Mouse (Mus musculus) lung, postnatal 36 days (tissue): ENCODE data around the gene Kng2.
"Not testable (repeated sequence)": the region's sequence is repeated elsewhere in the genome, so short reads cannot be mapped to it uniquely, and the experiment has no call there.

Experiments used
- DNase-seq: peaks from one replicate; pipeline ENCODE4 v3.0.0; 2022; ENCODE audit warnings: mixed read lengths

The Kng2 gene

GRCm38 (mm10) chr16:23028966-23029600 is at the start of gene Kng2:
TSS of gene Kng2 (minus strand) at chr16:23029482.
- peak; percentile 64 for DNase-seq

DNA sequence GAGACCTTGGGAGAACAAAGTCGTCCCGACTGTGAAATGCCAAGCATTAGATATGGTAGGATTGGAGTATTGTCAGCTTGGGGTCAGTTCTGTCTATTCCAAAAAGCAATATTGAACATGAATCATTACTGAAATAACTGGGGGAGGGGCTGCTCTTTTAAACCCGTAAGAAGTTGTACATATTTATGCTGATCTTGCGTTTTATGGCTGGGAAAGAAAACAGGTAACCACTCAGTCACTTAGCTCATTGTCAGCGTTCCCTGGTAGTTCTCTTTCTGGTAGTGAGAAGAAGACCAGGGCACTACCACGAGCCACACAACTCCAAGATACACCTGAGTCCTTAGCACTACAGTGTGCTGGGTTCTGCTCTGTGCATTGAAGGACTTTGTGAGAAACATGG is 48.2 kb upstream of the Kng2 start:
- DNase-seq = not testable (repeated sequence)

GRCm38 (mm10) chr16:23060781-23061325 is 31.6 kb upstream of the Kng2 start:
- DNase-seq = not testable (repeated sequence)

- not testable (repeated sequence) for DNase-seq
These were observed 30.3 kb upstream of the Kng2 start for GRCm38 (mm10) chr16:23059630-23060029.

- DNase-seq = not testable (repeated sequence)
These were observed 28.6 kb upstream of the Kng2 start, which contains the start of gene Kng1 for GRCm38 (mm10) chr16:23057668-23058447. TSS of gene Kng1 (plus strand) at chr16:23057865.

GRCm38 (mm10) chr16:23046319-23046718 is 17.0 kb upstream of the Kng2 start:
- DNase-seq = peak; percentile 41

- no peak for DNase-seq
These were observed 11.6 kb upstream of the Kng2 start for GRCm38 (mm10) chr16:23040876-23041275.

DNA sequence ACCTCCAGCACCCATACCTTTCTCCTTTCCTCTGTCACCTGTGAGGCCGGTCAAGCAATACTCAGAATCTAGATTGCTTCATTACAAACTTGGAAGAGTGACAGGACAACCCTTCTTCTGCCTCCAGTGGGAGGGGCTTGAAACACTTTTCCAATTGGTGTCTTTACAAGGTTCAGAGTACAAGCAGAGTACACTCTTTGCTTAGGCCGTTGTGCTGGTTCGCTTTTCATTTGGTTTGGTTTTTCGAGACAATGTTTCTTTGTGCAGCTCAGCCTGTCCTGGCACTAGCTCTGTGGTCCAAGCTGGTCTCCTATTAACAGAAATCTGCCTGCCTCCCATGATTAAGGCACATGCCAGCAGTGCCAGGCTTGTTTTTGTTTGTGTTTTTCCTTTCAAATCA is 10.0 kb upstream of the Kng2 start:
- peak; percentile 49 for DNase-seq

- DNase-seq = no peak
These were observed 8.5 kb upstream of the Kng2 start for GRCm38 (mm10) chr16:23037744-23038143.

- DNase-seq = no peak
These were observed 4.4 kb upstream of the Kng2 start for GRCm38 (mm10) chr16:23033673-23034072.

DNA sequence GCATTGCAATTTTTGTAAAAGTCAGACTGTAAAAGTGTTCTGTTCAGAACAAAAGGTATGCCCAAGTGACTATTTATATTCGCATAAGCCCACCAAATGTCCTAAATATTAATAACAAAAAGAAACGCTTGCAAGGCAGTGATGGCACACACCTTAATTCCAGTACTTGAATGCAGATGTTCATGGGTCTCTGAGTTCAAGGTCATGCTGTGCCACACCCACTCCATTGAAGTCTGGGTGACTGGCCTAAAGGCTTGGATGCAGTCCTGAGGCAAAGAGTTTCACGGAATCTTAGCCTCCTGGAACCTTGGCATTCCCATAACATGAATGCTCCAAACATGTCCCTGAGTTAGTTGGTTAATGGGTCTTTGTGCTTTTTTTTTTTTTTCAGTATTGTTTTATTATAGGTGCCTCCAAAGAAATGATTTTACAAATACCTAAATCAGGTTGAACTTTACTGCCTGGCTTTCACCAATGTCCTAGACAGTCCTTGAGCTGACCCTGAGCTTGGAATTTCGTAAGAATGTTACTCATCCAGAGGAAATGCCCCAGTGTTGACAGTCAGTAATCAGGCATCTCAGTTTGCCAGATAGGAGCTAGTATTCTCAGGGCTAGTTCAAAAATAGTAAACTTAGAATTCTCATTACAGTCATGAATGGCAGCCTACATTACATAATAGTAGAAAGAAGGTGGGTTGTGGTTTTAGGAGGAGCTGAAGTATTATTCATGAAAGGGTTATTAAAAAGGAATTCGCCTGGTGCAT is 1.6 kb upstream of the Kng2 start:
- no peak for DNase-seq

DNA sequence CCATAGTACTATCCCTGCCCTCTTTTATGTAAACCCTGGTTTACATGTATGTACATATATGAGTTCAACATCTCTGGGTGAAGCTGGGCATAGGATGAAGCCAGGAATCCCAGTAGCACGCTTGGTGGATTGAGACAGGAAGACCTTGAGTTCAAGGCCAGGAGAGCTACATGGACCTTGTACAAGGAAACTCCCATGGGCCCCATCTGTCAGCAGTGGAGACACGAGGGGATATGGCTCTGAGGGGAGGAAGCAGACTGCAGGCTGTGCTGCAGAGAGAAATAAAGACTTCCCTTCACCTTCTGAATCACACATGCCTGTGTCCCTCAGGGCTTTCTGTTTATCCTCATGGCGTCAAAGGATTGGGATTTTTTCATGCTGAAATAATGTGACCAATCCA is 1.9 kb downstream of the Kng2 start:
- DNase-seq = not testable (repeated sequence)

GRCm38 (mm10) chr16:23026582-23026981 is 2.7 kb downstream of the Kng2 start:
- no peak for DNase-seq

GRCm38 (mm10) chr16:23025111-23025510 is 4.2 kb downstream of the Kng2 start:
- DNase-seq = no peak

DNA sequence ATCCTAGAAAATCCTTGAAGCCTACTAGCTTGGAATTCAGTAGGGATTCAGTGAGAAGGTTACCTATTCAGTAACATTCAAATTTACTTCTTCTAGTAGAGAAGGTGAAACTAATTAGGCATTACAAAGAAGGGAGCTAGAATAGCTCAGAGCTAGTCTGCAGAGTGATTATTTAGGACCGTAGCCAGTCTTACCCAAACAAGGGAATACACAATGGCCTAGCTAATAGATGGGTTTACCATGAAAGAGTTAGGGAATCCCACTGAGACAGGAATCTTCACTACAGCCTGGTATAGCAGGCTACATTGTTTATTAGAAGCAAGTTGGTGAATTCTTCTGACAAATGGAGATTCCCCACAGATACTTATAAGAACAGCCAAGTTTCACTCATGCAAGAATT is 8.7 kb downstream of the Kng2 start:
- DNase-seq = not testable (repeated sequence)

- DNase-seq = not testable (repeated sequence)
These were observed 14.6 kb downstream of the Kng2 start for GRCm38 (mm10) chr16:23014645-23015044.

DNA sequence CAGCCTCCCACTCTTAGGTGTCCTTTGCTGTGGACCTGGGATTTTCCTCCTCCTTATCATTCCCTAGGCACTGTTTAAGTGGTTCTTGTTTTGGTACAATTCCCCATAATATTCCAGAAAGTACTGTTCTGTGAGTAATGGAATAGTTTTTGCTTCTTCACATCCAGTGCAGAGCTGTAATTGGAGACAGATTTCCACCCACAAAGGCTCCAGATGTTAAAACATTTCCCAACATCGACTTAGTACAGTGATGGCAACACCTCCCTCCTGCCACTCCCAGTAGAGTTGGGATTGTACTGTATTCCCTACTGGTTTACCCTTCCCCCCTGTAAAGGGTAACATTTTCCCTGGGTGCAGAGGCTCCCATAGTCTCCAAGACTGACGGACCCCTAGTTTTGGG is 15.5 kb downstream of the Kng2 start:
- DNase-seq = not testable (repeated sequence)

GRCm38 (mm10) chr16:22996951-22997350 is 32.3 kb downstream of the Kng2 start:
- DNase-seq = not testable (repeated sequence)

- no peak for DNase-seq
These were observed 61.8 kb downstream of the Kng2 start for GRCm38 (mm10) chr16:22967383-22968030.

GRCm38 (mm10) chr16:22963293-22963692 is 66.0 kb downstream of the Kng2 start:
- no peak for DNase-seq

- no peak for DNase-seq
These were observed 67.0 kb downstream of the Kng2 start for GRCm38 (mm10) chr16:22962256-22962655.

GRCm38 (mm10) chr16:22961073-22961472 is 68.2 kb downstream of the Kng2 start:
- DNase-seq = no peak

DNA sequence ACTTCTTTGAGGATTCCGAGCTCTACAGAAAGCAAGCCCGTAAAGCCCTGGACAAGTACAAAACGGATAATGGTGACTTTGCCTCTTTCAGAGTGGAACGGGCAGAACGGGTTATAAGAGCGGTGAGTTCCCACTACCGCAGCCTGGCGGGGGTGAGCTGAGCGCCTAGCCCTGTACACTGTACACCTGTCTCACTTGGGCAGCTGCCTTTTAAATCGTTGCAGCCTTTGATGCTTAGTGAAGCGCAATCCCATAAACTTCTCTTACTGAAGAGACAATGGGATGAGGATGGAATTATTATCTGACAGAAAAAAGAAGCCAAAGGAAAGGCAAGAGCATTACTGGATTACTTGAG is 73.2 kb downstream of the Kng2 start:
- no peak for DNase-seq
